Mouse (Mus musculus): ENCODE measurements around the gene Gbx1.
A peak's percentile ranks its signal among the peaks of the same experiment; 100 is the strongest.
"Not testable (repeated sequence)": the region's sequence is repeated elsewhere in the genome, so short reads cannot be mapped to it uniquely, and the experiment has no call there.

The Gbx1 gene

DNA sequence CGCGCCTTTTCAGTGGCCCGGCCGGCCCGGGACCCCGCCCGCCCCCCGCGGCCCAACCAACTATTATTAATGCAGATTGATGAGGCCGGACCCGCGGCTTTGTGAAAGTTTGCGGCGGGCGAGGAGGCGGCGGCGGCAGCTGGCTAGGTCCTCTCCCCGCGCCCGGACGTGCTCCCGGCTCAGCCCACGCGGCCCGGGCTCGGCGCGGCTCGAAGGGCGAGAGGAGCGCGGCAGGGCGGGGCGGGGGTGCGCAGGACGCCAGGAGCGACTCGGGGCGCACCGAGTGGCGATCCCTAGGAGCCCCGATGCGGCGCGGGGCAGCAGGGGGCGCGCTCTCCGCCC is at the start of gene Gbx1:
Gbx1 (minus strand) TSS at position 314 of the 342 bp plus-strand sequence.
- no peak for DNase-seq (ENCODE audit: low read depth, low spot score)

DNA sequence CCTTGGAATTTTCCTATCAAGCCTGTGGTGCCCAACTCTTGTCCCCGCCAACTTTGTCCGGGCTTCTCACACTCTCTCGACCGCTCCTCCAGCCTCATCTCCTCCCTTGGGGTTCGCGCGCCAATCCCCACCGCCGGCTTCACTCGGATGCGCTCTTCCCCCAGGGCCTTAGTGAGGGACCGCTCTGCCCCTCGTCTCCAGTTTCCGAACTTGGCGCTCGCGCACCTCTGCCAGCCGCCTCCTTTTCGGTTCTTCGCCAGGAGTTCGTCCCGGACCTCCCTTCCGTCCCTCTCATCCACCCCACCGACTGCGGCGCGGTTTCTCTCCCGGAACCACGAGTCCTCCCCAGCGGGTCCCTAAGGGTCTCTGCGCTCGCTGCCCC is 49.8 kb upstream of the Gbx1 start:
- DNase-seq (ENCODE audit: low read depth, low spot score), result no peak

DNA sequence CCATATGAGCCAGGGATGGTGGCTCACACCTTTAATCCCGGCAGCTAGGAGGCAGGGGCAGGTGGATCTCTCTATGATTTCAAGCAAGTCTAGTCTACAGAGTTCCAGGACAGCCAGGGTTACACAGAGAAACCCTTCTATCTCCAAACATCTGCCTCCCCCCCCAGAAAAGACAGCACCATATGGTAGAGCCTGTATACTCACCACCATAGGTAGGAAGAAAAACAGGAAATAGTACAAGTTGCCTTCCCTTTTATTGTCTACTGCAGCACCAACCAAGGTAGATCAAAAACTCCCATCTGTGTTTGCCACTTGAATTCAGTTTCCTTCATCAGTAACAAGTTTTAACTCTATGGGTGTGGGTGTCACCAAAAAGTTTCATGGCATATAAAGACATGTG is 48.9 kb upstream of the Gbx1 start:
- DNase-seq (ENCODE audit: low read depth, low spot score), result no peak

DNA sequence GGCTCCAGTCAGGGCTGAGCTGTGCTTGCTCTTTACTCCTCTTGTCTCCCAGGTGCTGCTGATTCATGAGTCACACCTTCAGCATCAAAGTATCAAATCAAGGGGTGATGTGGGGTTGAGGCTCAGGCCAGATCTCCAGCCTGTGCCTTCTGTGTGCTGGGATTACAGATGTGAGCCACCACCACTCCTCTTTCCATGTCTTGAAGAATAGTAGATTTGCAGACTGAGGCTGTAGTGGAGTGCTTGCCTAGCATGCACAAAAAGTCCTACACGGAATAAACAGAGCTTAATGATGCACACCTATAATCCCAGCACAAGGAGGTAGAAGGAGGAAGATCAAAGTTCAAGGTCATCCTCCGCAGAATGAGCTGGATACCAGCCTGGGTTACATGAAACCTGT is 29.7 kb upstream of the Gbx1 start, which contains the start of gene 4931409K22Rik:
4931409K22Rik (minus strand) TSS at position 101 of the 400 bp plus-strand sequence.
- no peak for DNase-seq (ENCODE audit: low read depth, low spot score)

DNA sequence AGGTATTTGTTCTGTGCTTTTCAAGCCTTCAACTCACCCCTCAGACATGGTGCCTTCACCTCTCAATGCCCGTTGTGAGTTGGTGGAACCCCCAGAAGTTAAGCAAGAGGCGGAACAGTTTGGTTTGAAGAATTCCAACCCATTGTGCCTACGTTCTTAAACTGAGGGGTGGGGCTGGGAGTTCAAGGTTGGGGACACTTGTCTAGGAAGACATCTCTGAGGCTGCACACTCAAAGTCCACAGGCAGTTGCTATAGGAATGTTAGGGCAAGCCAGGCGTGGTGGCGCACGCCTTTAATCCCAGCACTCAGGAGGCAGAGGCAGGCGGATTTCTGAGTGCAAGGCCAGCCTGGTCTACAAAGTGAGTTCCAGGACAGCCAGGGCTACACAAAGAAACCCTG is 28.3 kb upstream of the Gbx1 start:
- not testable (repeated sequence) for DNase-seq (ENCODE audit: low read depth, low spot score)

DNA sequence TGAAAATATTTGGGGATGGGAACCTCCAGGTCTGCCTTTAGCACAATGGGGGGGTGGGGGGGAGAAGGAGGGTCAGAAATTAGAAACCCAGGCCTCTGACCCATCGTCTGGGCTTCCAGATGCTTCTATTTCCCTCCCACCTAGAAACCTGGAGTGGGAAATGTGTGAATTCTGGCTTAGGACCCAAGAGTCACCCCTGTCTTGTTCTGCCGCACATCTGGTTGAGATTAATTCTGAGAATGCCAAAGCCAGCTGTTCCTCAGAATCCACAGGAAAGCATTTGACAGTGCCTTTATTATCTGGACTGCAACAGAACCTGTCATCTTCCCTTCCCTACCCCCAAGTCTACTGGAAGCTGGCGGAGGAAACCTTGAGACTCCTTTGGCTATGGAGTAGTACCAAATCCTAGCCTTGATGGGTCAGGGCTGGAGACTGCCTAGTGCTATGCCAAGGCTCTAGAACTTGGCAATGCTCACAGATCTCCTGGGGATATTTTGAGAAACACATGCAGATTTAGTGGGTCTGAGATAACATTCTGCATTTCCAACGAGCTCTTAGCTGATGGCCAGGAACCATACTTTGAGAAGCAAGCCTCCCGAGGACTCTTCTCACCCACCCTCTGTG is 26.7 kb upstream of the Gbx1 start:
- DNase-seq (ENCODE audit: low read depth, low spot score), result no peak

DNA sequence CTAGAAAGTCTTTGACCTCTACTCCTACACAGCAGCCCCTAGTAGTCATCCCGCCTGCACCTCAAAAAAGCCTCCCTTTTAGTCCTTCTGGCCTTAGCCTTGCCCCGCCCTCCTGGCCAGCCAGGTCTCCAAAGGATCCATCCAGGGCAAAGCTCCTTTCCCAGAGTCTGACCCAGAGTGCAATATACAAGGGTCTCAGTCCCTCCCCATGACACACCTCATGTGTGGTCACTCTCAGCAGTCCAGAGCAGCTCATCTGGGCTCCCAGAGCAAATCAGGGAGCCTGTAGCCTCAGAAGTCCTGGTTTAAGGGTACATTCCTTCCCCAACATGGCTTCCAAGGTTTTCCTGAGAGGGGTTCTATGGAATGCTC is 24.3 kb upstream of the Gbx1 start:
- DNase-seq (ENCODE audit: low read depth, low spot score), result no peak

DNA sequence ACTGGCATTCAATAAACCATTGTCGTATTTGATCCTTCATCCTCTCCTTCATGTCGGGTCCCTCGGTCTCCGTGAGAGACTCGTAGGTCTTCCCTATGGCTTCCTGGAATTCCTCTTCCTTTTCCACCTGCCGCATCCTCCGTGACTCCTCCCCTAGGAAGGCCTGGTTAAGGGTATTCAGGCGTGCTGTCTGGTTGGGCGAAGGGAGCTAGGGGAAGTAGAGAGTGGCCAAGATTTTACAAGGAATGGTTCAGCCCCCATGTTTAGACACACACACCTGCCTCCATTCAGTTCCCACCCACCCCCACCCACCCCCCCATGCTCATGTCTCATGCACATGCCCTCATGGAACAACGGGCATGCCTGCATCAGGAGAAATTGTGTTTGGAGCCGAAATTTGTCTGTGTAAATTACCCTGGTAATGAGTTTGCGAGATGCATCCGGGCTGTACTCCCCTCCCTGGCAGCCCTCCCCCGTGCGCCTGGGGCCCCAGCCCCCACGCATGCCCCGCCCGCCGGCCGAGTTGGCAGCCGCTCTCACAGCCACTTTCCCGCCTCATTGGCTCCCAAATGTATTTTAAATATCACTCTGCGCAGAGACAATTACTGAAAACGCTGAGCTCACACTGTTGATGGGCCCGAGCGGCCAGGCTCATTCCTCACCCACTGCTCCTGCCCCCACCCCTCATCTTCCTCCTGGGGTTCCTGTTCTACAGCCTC is 23.8 kb upstream of the Gbx1 start:
- DNase-seq (ENCODE audit: low read depth, low spot score), result no peak

DNA sequence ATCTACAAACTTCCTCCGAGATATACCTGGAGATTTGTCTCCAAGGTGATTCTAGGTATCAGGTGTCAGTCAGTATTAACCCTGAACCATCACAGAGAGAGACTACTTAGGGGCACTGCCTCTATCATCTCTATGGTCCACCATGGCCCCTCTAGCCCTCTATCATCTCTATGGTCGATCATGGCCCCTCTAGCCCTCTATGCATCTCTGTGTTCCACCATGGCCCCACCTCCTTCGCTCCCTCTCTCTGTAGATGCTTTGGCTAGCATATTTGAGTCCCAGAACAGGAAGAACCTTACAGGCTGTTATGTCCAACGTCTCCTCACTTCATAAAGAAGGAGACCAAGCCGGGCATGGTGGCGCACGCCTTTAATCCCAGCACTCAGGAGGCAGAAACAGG is 15.6 kb upstream of the Gbx1 start:
- DNase-seq (ENCODE audit: low read depth, low spot score), result no peak

DNA sequence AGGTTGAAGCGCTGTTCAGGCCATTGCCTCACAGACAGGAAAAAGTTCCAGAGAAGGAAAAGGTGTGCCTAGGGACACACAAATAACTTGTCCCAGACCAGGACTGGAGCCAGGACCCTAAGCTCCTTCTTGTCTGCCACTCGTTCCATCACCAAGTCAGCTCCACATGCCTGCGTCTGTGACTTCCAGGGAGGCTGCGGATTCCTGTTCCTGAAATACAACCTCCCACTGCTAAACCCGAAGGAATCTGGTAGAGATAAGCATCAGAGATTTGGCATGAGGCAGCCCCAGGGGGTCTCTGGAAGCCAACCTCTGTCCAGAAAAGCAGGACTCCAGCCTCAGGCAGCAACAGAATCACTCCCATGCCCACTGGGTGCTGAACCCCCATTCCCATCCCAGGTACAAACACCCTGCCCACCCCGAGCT is 14.2 kb upstream of the Gbx1 start:
- DNase-seq (ENCODE audit: low read depth, low spot score), result no peak

DNA sequence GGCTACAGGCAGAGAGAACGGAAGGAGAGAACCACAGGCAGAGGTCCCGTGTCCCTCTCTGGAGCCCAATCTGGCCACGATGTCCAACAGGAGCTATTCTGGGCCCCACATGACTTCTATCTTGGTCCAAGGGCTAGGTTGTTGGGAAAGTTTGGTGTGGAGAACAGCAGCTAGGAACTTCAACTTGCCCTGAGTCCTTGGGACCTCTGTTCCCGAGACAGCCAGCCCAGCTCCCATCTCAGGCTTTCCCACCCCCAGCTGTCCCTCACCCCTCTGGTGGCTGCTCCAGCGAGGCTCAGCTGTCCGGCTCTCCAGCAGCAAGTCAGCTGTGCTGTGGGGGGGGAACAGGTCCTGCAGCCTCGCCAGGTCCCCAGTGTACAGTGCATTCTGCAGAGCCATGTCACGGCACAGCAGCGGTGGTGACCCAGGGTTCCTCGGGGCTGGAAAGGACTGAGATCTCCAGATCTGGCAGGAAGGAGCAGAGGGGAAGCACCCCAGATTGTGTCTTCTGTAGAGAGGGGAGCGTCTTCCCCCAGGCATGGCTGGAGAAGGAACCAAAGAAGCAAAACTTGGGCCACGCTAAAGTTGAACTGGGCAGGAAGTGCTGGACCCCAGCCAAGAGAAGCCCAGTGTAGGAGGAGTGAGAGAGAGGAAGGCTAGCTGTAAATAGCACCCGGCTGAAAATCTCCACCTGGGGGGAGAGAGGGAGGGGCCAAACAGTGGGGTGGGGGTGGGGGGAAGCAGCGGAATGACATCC is 13.6 kb upstream of the Gbx1 start, which contains the start of gene Asb10:
Asb10 (minus strand) TSS at position 592 of the 757 bp plus-strand sequence.
- DNase-seq (ENCODE audit: low read depth, low spot score), result no peak

DNA sequence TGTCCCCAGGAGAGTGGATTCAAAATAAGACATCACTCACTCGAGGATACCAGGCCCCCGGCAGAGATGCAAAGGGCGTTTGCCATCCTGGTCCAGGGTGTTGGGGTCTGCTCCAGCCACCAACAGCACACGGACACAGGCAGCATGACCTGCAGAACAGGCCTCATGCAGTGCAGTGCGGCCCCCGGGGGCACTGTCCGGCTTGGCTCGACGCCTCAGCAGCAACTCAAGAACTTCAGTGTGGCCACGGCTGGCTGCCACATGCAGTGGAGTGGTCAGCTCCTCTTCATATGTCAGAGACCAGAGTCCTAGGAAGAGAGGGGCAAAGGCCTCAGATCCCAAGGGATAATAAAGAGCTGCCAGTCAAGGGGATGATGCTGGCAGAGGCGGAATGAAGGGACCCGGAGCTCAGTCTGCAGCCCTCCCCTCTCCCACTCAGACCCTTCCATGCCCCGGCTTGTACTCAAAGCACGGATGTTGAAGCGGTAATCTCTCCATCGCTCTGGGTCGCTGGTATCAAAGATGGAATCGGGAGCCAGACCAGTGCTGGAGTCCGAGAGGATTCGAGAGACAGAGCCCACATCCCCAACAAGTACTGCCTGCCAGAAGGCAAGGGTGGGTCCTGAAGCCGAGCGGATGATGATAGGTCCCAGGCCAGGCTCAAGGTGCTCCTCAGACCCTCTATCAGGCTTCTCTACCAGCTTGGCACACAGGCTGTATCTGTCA is 12.7 kb upstream of the Gbx1 start:
- no peak for DNase-seq (ENCODE audit: low read depth, low spot score)

DNA sequence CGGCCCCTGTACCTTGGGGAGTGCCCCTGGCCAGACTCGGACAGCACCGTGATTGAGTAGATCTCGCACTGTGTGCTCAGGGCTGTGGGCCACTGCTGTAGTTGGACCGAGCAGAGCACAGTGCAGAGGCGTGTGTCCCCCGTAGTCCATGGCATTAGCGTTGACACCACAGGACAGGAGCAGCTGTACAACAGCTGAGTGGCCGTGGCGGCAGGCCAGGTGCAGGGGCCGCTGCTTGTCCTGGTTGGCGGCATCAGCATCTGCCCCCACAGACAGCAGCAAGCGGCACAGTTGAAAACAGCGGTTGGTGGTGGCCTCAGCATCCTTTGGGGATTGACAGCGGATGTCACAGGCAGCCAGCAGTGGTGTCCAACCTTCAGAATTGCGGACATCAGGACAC is 10.6 kb upstream of the Gbx1 start:
- no peak for DNase-seq (ENCODE audit: low read depth, low spot score)

DNA sequence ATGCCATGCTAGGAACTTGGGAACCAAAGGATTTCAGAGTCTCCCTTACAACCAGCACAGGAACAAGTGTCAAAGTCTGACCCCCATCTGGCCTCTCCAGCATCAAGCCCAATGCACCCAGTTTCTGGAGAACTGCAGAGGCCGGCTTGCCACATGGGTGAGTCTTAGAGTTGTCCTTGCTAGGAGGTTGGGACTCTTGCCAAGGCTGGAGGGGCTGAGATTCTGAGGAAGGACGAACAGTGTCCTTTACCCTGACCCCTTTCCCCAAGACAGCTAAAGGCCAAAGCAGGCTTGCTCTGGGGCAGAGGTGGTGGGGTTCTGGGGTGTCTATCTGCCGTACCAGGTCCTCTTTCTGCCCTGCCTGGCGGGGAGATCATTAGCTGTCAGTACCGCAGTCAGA is 9.5 kb upstream of the Gbx1 start:
- DNase-seq (ENCODE audit: low read depth, low spot score), result no peak

DNA sequence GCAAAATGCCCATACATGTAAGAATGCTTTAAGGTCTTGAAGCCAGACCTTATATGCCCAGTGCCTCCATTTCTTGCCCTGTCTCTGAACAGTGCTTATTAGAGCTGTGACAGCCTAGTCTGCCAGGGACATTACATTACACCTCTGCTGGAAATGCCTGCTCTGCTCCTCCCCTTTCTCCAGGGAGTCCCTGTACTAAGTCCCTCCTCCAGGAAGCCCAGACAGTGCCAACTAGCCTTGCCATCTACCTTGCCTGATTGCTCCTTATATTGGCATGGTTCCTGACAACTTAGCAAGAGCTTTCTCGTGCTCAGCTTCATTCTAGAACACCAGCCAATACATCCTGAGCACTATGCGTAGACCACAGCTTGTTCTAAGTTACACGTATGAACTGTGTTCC is 8.7 kb upstream of the Gbx1 start:
- no peak for DNase-seq (ENCODE audit: low read depth, low spot score)

DNA sequence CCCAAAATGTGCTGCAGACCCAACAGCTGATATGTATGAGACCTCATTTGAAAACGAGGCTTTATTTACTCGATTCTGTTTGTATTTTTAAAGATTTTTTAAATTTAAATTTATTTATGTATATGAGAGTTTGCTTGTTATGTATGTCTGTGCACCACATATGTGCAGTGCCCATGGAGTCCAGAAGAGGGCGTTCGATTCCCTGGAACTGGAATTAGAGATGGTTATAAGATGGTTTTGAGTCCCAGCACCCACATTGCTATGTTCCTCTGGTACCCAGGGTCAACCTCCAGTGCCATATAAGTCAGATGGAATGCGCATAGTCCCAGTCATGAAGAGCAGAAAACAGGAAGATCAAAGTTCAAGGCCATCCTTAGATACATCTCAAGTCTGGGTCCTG is 7.3 kb upstream of the Gbx1 start:
- no peak for DNase-seq (ENCODE audit: low read depth, low spot score)

DNA sequence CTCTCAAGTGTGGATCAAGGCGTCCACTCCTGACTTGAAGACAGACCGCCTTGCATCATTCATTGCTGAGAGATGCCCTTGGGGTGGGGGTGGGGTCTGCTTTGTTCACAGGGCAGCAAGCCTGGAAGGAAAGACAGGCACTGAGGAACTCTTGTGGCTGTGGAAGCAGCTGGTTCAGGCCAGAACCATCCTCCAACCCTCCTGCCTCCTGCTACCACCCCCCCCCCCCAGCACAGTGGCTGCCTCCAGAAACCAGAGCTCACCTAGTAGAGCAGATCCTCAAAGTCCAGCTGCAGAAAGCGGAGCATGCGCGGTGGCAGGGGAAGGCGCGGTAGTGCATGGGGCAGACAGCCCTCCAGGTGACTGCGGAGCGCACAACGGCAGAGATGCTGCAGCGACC is 6.4 kb upstream of the Gbx1 start:
- no peak for DNase-seq (ENCODE audit: low read depth, low spot score)

DNA sequence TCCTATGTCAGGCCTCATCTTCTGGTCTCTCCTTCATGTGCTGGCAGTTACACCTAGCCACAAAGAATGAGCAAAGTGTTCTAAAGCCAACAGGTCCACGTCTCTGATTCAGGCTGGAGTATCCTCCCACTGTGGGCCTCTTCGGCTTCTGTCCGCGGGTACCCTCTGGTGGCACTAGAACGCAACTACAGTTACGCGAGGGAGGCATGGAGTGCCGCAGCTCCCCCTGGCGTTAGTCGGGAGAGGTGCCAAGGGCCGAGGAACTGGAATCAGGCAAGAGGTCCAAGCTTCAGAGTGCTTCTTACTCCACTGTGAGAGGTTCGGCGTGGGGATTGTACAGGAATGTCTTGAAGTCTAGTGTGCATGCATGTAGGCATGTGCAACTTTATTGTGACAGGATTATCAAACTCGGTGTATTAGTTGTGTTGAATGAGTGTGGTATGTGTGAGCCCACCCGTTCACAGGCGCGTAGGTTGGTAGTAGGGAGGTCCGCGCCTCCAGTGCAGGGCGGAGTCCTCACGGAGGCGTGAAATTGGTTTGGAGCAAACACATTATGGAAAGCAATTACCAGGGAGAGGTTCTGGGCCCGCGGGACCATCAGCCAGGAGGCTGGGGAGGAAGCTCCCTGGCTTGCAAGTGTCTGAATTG is 3.2 kb upstream of the Gbx1 start:
- DNase-seq (ENCODE audit: low read depth, low spot score), result peak; percentile 64

DNA sequence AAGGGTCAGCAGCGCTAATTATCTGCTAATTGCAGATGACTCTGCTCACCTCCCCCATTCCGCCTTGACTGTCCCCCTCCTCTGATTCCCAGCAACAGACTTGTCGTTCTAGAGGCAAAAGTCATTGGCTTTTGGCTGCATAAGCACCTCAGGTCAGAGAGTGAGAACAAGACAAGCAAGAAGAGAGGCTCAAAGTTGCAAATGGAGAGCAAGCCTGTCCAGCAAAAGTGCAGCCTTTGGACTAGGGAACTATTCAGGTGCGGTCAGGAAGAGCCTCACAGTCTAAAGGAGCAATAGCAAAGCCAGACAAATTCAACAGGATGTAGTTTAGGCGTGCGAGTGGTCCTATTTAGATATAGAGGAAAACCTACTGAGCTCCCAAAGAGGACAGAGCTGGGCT is 778 bp upstream of the Gbx1 start:
- DNase-seq (ENCODE audit: low read depth, low spot score), result no peak

DNA sequence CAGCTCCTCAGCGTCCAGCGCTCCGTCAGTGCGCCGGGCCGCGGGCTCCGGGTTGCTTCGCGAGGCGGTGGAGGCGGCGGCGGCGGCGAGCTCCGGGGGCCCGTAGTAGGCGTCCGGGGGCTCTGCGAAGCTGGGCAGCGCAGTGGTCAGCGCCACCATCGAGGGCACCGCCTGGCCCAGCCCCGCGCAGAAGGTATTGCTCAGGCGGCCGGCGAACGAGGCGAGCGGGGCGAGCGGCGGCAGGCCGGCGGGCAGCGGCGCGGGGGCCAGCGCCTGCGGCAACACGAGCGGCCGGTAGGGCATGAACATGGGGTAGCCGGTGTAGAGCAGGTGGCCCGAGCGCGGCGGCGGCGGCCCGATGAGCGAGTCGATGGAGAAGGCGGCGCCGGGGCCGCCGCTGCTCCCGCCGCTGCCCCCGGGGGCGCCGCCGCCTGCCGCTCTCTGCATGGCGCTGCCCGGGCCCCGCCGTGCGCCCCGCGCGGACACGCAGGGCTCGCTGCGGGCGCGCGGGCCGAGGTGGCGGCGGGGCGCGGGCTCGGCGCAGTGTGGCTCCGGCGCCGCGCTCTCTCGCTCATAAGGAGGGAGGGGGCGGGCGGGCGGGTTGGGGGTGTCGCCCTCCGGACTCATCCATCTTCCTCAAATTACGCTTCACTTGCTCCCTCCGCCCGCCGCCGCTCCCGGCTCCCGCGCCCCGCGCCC is 663 bp downstream of the Gbx1 start:
- no peak for DNase-seq (ENCODE audit: low read depth, low spot score)

All from c-Kit-negative CD71-positive TER-119-positive erythroid progenitor cells, embryonic 14.5 days (primary cell).